Mouse (Mus musculus): ENCODE measurements around the gene Olfr1490.
"Not testable (repeated sequence)": the region's sequence is repeated elsewhere in the genome, so short reads cannot be mapped to it uniquely, and the experiment has no call there.

Gene Olfr1490

GRCm38 (mm10) chr19:13650791-13651190 lies at the start of gene Olfr1490:
TSS of gene Olfr1490 (plus strand) at chr19:13651091.
- DNase-seq (ENCODE audit: low spot score in 2 of 2): no peak

DNA sequence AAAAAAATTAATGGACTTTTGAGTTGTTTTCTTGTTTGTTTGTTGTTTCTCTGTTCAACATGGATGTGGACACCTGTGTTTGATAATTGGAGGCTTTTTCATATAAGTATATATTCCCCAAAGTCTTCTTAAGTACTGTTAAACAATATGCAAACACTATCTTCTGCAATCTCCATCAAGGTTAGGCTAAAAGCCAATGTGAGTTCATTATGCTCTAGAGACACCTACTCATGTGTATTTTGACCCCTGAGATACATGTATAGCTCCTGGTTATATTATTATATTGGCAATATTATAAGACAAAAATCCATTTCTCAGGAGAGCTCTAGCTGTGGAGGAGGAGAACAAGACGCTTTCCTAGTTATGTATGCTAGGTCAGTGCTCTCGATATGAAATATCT lies 33.8 kb upstream of the Olfr1490 start, which contains the start of gene Olfr1487:
Gene Olfr1487 (plus strand): TSS at position 301 of the 400 bp plus-strand sequence.
- DNase-seq (ENCODE audit: low spot score in 2 of 2): not testable (repeated sequence)

DNA sequence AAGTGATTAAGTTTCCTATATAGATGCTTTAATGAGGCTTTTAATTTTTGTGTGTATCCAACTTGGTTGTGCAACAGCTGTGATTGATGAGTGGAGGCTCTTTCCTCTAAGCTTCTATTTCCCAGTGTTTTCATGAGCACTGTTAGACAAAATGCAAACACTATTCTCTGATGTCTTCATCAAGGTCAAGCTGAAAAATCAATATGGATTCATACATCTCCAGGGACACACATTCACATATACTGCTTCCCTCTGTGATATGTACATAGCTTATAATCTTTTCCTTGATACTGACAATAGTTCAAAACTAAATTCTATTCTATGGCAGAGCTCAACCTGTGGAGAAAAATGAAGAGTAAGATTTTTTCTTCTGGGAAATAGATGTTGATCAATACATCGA lies 19.6 kb upstream of the Olfr1490 start, which contains the start of gene Olfr1489:
Gene Olfr1489 (plus strand): TSS at position 301 of the 400 bp plus-strand sequence.
- no peak for DNase-seq (ENCODE audit: low spot score in 2 of 2)

GRCm38 (mm10) chr19:13696968-13697367 lies 46.1 kb downstream of the Olfr1490 start, which contains the start of gene Olfr1491:
TSS of gene Olfr1491 (plus strand) at chr19:13697268.
- DNase-seq (ENCODE audit: low spot score in 2 of 2): no peak
